Mouse (Mus musculus) MEL (cell line): Measurements from ENCODE around the gene Serpinh1.

ENCODE experiments used
- CTCF ChIP-seq, 3 experiments: IDR thresholded peaks in 2 of 3; conservative IDR thresholded peaks in 1 of 3; 2 replicates each; pipeline ENCODE4 v1.5.1; 2011 to 2012; ENCODE audit warnings: low read length in 3 of 3, low read depth in 2 of 3, mild to moderate bottlenecking in 2 of 3, improper control_type of control experiment in 1 of 3, inconsistent platforms in 1 of 3, mixed read lengths in 1 of 3, moderate library complexity in 1 of 3; ENCODE audit not compliant: control insufficient read depth in 1 of 3, insufficient read depth in 1 of 3, poor library complexity in 1 of 3, severe bottlenecking in 1 of 3
- EP300 ChIP-seq, 2 experiments: IDR thresholded peaks; 2 replicates each; pipeline ENCODE4 v1.6.1; 2011; ENCODE audit warnings: improper control_type of control experiment in 2 of 2, low read length in 2 of 2, low read depth in 1 of 2, mild to moderate bottlenecking in 1 of 2
- HCFC1 ChIP-seq: IDR thresholded peaks from 2 replicates; pipeline ENCODE4 v1.6.1; 2012; ENCODE audit warnings: low read depth, mild to moderate bottlenecking, inconsistent platforms, low read length, improper control_type of control experiment, moderate library complexity
- MAFK ChIP-seq: IDR thresholded peaks from 2 replicates; pipeline ENCODE4 v1.6.1; 2011; ENCODE audit warnings: low read depth, mild to moderate bottlenecking, low read length, improper control_type of control experiment, borderline replicate concordance
- POLR2A ChIP-seq, 2 experiments: IDR thresholded peaks; 2 replicates each; pipeline ENCODE4 v1.6.1; 2011 to 2012; ENCODE audit warnings: low read length in 2 of 2, mild to moderate bottlenecking in 2 of 2, control low read depth in 1 of 2, improper control_type of control experiment in 1 of 2, low read depth in 1 of 2, moderate library complexity in 1 of 2; ENCODE audit not compliant: control insufficient read depth in 1 of 2, insufficient read depth in 1 of 2, poor library complexity in 1 of 2
- POLR2AphosphoS5 ChIP-seq: IDR thresholded peaks from 2 replicates; pipeline ENCODE4 v1.6.1; 2012; ENCODE audit warnings: low read depth, borderline replicate concordance, mild to moderate bottlenecking, inconsistent platforms, low read length, moderate library complexity, mixed read lengths
- TAL1 ChIP-seq: IDR thresholded peaks from 2 replicates; pipeline ENCODE4 v1.6.1; 2012; ENCODE audit warnings: mild to moderate bottlenecking, inconsistent platforms, low read length, moderate library complexity, mixed read lengths
- USF1 ChIP-seq: IDR thresholded peaks from 2 replicates; pipeline ENCODE4 v1.6.1; 2014; ENCODE audit warnings: low read depth, mild to moderate bottlenecking, inconsistent platforms, low read length, improper control_type of control experiment, moderate library complexity
- ZC3H11A ChIP-seq: IDR thresholded peaks from 2 replicates; pipeline ENCODE4 v1.6.1; 2012; ENCODE audit warnings: low read depth, mild to moderate bottlenecking, inconsistent platforms, low read length, improper control_type of control experiment
- ZNF384 ChIP-seq: IDR thresholded peaks from 2 replicates; pipeline ENCODE4 v1.6.1; 2012; ENCODE audit warnings: low read depth, mild to moderate bottlenecking, inconsistent platforms, low read length, improper control_type of control experiment

DNA sequence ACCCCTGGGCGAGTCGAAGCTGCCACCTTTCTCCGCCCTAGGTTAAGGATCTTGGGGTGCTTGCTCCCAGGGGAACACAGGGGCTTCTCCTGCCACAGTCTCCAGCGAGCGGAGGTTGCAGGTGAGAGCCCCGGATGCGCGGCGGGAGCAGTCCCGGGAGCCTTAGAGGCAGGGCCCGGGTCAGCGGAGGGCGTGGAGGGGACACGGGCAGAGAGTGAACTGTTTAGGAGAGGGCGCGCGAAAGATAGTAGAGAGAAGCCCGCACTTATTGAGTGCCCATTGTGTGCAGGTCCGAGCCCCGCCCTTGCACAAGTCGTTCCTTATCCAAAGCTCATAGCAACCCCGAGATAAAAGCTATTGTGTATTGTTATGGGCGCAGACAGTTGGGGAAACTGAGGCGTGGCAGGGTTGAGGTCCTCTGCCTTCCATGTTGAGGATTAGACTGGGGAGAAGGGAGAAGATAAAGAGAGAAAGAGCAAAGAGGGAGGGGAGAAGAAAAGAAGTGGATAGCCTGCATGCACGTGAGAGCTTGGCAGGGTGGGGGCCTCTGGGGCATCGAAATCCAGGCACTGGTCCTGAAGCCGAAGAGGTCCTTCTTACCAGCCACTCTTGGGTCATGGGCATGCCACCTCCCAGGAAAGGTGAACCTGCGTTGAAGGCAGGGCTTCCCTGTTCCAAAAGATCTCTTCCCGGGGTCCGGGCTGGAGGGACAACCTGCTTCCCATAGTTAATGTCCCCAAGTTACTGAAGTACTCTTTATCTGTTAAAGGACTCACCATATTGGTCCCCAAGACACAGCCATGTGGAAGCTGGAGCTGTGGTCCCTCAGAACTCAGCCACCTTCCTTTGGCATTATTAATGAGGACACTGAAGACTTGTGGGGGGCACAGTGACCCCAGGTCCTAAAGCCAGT is 29.3 kb upstream of the Serpinh1 start:
- TF ChIP-seq POLR2A (IDR thresholded peaks at IDR 0.05; ENCODE audit: control insufficient read depth in 1 of 2, insufficient read depth in 1 of 2, low read depth in 1 of 2, low read length in 2 of 2, poor library complexity in 1 of 2) (no peak), CTCF (IDR thresholded peaks at IDR 0.05 in 2 of 3, conservative IDR thresholded peaks at IDR 0.05 in 1 of 3; ENCODE audit: control insufficient read depth in 1 of 3, insufficient read depth in 1 of 3, low read depth in 2 of 3, low read length in 3 of 3, poor library complexity in 1 of 3, severe bottlenecking in 1 of 3) (no peak), TAL1 (no peak), POLR2AphosphoS5 (no peak), EP300 (IDR thresholded peaks at IDR 0.05; ENCODE audit: low read depth in 1 of 2, low read length in 2 of 2) (no peak), HCFC1 (no peak), MAFK (no peak), ZC3H11A (no peak), ZNF384 (no peak), USF1 (no peak)
